Mouse (Mus musculus) MEL (cell line): Measurements from ENCODE around the gene Trim47. TPM values are rescaled to one million over a fixed set of nuclear protein-coding genes. Genes with fewer than 3 reads are reported as not detected.

Experiments
- DNase-seq: peaks from one replicate; pipeline ENCODE4 v3.0.0; 2011; ENCODE audit warnings: low read depth, low spot score
- H3K27ac ChIP-seq: 2 replicates; pipeline ENCODE4 v1.5.1; 2012; ENCODE audit warnings: low read depth, mild to moderate bottlenecking, control low read depth, low read length, moderate library complexity; ENCODE audit not compliant: control insufficient read depth
- H3K27me3 ChIP-seq, 2 experiments: fragments of 150-350 bp in 1 of 2; sonication (generic) in 1 of 2; 2 replicates each; pipeline ENCODE4 v1.6.1; 2012; ENCODE audit warnings: low read length in 2 of 2, mild to moderate bottlenecking in 2 of 2, improper control_type of control experiment in 1 of 2, moderate library complexity in 1 of 2; ENCODE audit not compliant: insufficient read depth in 2 of 2, control insufficient read depth in 1 of 2
- H3K36me3 ChIP-seq, 2 experiments: 2 replicates each; pipeline ENCODE4 v1.6.1; 2012 to 2014; ENCODE audit warnings: low read length in 2 of 2, improper control_type of control experiment in 1 of 2, inconsistent platforms in 1 of 2, mild to moderate bottlenecking in 1 of 2; ENCODE audit not compliant: insufficient read depth in 2 of 2, control insufficient read depth in 1 of 2
- H3K4me1 ChIP-seq, 2 experiments: fragments of 150-350 bp in 1 of 2; sonication (generic) in 1 of 2; 2 replicates each; pipeline ENCODE4 v1.6.1; 2012; ENCODE audit warnings: low read length in 2 of 2, improper control_type of control experiment in 1 of 2, mild to moderate bottlenecking in 1 of 2; ENCODE audit not compliant: insufficient read depth in 2 of 2, control insufficient read depth in 1 of 2
- H3K4me3 ChIP-seq, 2 experiments: fragments of 150-350 bp in 1 of 2; sonication (generic) in 1 of 2; 2 replicates each; pipeline ENCODE4 v1.5.1; 2012; ENCODE audit warnings: low read depth in 2 of 2, low read length in 2 of 2, mild to moderate bottlenecking in 2 of 2, moderate library complexity in 2 of 2, control low read depth in 1 of 2, improper control_type of control experiment in 1 of 2; ENCODE audit not compliant: control insufficient read depth in 1 of 2, insufficient read depth in 1 of 2
- H3K79me2 ChIP-seq: 2 replicates; pipeline ENCODE4 v1.6.1; 2012; ENCODE audit warnings: mild to moderate bottlenecking, low read length, moderate library complexity; ENCODE audit not compliant: control insufficient read depth, poor library complexity, insufficient read depth
- H3K9ac ChIP-seq: 2 replicates; pipeline ENCODE4 v1.6.1; 2012; ENCODE audit warnings: low read depth, mild to moderate bottlenecking, control low read depth, low read length, moderate library complexity; ENCODE audit not compliant: control insufficient read depth, poor library complexity, severe bottlenecking
- H3K9me3 ChIP-seq: fragments of 150-350 bp; sonication (generic); replicated peaks from 2 replicates; pipeline ENCODE4 v1.6.1; 2012; ENCODE audit warnings: mild to moderate bottlenecking, low read length, improper control_type of control experiment, moderate library complexity; ENCODE audit not compliant: insufficient read depth
- CHD1 ChIP-seq: IDR thresholded peaks from 2 replicates; pipeline ENCODE4 v1.6.1; 2012; ENCODE audit warnings: low read depth, mild to moderate bottlenecking, inconsistent platforms, low read length, improper control_type of control experiment
- CHD2 ChIP-seq: IDR thresholded peaks from 2 replicates; pipeline ENCODE4 v1.6.1; 2011; ENCODE audit warnings: low read length, improper control_type of control experiment
- EP300 ChIP-seq, 2 experiments: IDR thresholded peaks; 2 replicates each; pipeline ENCODE4 v1.6.1; 2011; ENCODE audit warnings: improper control_type of control experiment in 2 of 2, low read length in 2 of 2, low read depth in 1 of 2, mild to moderate bottlenecking in 1 of 2
- ETS1 ChIP-seq: IDR thresholded peaks from 2 replicates; pipeline ENCODE4 v1.6.1; 2012; ENCODE audit warnings: low read depth, mild to moderate bottlenecking, inconsistent platforms, low read length, improper control_type of control experiment, moderate library complexity
- GABPA ChIP-seq: IDR thresholded peaks from 2 replicates; pipeline ENCODE4 v1.6.1; 2012; ENCODE audit warnings: low read depth, mild to moderate bottlenecking, inconsistent platforms, low read length, improper control_type of control experiment, moderate library complexity
- GATA1 ChIP-seq: IDR thresholded peaks from 2 replicates; pipeline ENCODE4 v1.6.1; 2011; ENCODE audit warnings: low read depth, low read length, improper control_type of control experiment
- JUND ChIP-seq: IDR thresholded peaks from 2 replicates; pipeline ENCODE4 v1.6.1; 2011; ENCODE audit warnings: low read depth, mild to moderate bottlenecking, improper control_type of control experiment, low read length
- MAFK ChIP-seq: IDR thresholded peaks from 2 replicates; pipeline ENCODE4 v1.6.1; 2011; ENCODE audit warnings: low read depth, mild to moderate bottlenecking, low read length, improper control_type of control experiment, borderline replicate concordance
- MAZ ChIP-seq: IDR thresholded peaks from 2 replicates; pipeline ENCODE4 v1.6.1; 2012; ENCODE audit warnings: low read depth, mild to moderate bottlenecking, inconsistent platforms, low read length, improper control_type of control experiment
- MEF2A ChIP-seq: IDR thresholded peaks from 2 replicates; pipeline ENCODE4 v1.6.1; 2014; ENCODE audit warnings: low read depth, mild to moderate bottlenecking, inconsistent platforms, low read length, improper control_type of control experiment; ENCODE audit not compliant: poor library complexity, insufficient replicate concordance, severe bottlenecking; ENCODE audit errors: extremely low read depth
- MXI1 ChIP-seq: IDR thresholded peaks from 2 replicates; pipeline ENCODE4 v1.6.1; 2011; ENCODE audit warnings: mild to moderate bottlenecking, low read depth, low read length, improper control_type of control experiment
- MYC ChIP-seq: IDR thresholded peaks from 2 replicates; pipeline ENCODE4 v1.6.1; 2011; ENCODE audit warnings: low read depth, mild to moderate bottlenecking, low read length, improper control_type of control experiment, moderate library complexity
- POLR2A ChIP-seq, 2 experiments: IDR thresholded peaks; 2 replicates each; pipeline ENCODE4 v1.6.1; 2011 to 2012; ENCODE audit warnings: low read length in 2 of 2, mild to moderate bottlenecking in 2 of 2, control low read depth in 1 of 2, improper control_type of control experiment in 1 of 2, low read depth in 1 of 2, moderate library complexity in 1 of 2; ENCODE audit not compliant: control insufficient read depth in 1 of 2, insufficient read depth in 1 of 2, poor library complexity in 1 of 2
- RCOR1 ChIP-seq: IDR thresholded peaks from 2 replicates; pipeline ENCODE4 v1.6.1; 2012; ENCODE audit warnings: low read depth, mild to moderate bottlenecking, inconsistent platforms, low read length, improper control_type of control experiment
- SIN3A ChIP-seq: IDR thresholded peaks from 2 replicates; pipeline ENCODE4 v1.6.1; 2012; ENCODE audit warnings: low read length, improper control_type of control experiment, inconsistent platforms
- USF1 ChIP-seq: IDR thresholded peaks from 2 replicates; pipeline ENCODE4 v1.6.1; 2014; ENCODE audit warnings: low read depth, mild to moderate bottlenecking, inconsistent platforms, low read length, improper control_type of control experiment, moderate library complexity
- USF2 ChIP-seq, 2 experiments: IDR thresholded peaks; 2 replicates each; pipeline ENCODE4 v1.6.1; 2011 to 2012; ENCODE audit warnings: improper control_type of control experiment in 2 of 2, low read length in 2 of 2, borderline replicate concordance in 1 of 2, inconsistent platforms in 1 of 2, low read depth in 1 of 2, mild to moderate bottlenecking in 1 of 2; ENCODE audit not compliant: insufficient read depth in 1 of 2
- ZMIZ1 ChIP-seq: IDR thresholded peaks from 2 replicates; pipeline ENCODE4 v1.6.1; 2012; ENCODE audit warnings: low read depth, mild to moderate bottlenecking, inconsistent platforms, low read length, improper control_type of control experiment, moderate library complexity
- polyA plus RNA-seq, 2 experiments: library from polyadenylated mRNA; stranded (reverse) in 1 of 2; unstranded in 1 of 2; fragments of >175 nt in 1 of 2; fragments of >200 nt in 1 of 2; gene quantifications; 2 replicates each; pipeline versions ENCODE4 v1.2.1 to v1.2.4; 2012; ENCODE audit warnings: low replicate concordance in 2 of 2, low read depth in 1 of 2; ENCODE audit not compliant: insufficient read length in 2 of 2, insufficient read depth in 1 of 2, missing spikeins in 1 of 2
- total RNA-seq: library from RNA; depleted of rRNA; stranded (reverse); fragments of 300-350 nt; gene quantifications from 2 replicates; pipeline ENCODE4 v1.2.3, GENCODE M21; 2012

The Trim47 gene
- total and polyA plus RNA-seq, 3 experiments, result 5.6 to 6.7 TPM; not detected in 1

DNA sequence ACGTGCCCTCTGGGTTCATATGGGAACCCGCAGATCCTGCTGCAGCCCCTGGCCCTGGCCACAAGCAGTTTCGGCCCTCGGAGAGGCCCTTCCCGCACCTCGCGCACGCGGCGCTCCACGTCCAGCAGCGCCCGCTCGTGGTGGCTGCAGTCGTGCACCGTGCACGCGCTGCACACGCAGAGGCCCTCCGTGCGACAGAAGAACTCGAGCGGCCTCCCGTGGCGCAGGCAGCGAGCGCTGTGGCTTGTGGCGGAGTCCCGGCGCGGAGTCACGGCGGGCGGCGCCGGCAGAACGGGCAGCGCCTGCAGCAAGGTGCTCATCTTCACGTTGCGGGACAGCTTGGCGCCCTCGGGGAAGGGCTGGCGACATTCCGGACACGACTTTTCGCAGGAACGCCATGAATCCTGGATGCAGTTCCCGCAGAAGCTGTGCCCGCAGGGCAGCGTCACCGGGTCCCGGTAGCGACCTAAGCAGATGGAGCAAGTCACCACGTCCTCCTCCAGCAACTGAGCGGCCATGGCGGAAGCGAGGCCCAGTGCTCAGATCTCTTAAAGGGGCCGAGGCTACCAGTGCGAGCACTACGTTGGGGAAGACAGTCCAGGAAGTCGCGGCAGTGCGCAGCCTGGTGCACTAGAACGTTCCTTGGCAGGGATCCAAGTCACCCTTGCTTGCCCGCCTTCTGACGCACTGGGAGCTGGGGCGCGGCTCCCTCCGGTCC, 3.6 kb upstream of the Trim47 start, which contains the start of gene Trim65 (continued):
- peak; percentile 62 for TF ChIP-seq SIN3A
- TF ChIP-seq MXI1, result peak; percentile 88
- peak; percentile 57 to 83; a peak in 3 of 4 replicates for TF ChIP-seq POLR2A (IDR thresholded peaks at IDR 0.05; ENCODE audit: control insufficient read depth in 1 of 2, insufficient read depth in 1 of 2, low read depth in 1 of 2, low read length in 2 of 2, poor library complexity in 1 of 2)
- TF ChIP-seq MAFK, result no peak

DNA sequence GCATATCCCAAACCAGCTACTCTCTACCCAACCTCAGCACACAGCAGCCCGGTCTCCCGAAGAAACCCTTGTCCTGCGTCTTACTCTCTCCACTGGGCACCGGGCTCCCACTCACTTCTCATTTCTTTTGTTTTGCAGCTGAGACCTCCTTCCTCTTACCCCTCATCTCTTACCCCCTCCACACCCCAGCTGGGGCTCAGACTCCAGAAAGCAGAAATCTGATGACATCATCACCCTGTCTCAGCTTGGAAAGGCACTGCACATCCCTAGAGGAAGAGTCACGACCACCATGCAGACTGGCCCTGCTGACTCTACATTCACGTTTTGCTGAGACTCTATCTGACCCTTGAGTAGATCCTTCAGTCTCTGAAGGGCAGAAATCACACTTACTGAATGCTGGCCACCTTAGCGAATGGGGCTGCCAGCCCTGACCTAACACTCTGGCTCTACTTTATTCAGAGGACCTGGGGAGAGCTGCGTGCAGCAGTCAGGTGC, 3.0 kb upstream of the Trim47 start:
- peak overlapping the region; percentile 88 for H3K9ac ChIP-seq
- peak; percentile 86 for DNase-seq

DNA sequence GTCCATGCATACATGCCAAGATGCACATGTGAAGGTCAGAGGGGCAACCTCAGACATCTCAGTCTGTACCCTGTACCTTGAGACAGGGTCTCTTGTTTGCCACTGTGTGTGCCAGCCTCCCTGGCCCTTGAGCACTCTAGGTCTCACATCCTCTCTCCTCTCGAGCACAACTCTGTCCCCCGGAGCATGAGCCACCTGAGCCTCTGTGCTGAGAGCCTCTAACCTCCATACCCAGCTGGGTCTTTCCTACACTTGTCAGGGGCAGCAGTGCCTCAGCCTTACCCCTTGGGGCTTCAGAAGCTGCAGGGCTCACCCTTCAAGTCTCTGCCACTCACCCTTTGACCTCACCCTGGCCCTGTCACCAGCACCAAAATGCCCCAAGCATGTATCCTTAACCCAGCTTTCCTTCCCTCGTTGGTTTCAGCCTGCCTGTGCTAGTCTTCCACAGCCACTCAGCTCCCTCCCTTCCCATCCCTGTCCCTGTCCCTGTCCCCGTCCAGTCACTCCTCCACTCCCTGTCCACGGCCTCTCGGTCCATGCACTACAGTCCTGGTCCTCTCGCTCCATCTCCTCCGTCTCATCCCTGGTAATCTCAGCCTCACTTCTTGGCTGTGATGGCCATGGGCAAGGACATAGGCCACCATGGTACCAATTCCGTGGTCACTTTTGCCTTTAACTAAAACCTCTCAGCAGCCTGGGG, 2.2 kb upstream of the Trim47 start:
- DNase-seq, result no peak
- H3K27ac ChIP-seq, result no peak overlapping the region
- H3K9me3 ChIP-seq, result no peaks in the 10 kb centered on the region
- peaks cover 14% of the 10 kb centered on the region for H3K79me2 ChIP-seq
- H3K4me3 ChIP-seq, result peak overlapping the region in 1 of 2 experiments; percentile 76; a peak in 3 of 4 replicates
- TF ChIP-seq CHD2 (no peak), EP300 (IDR thresholded peaks at IDR 0.05; ENCODE audit: low read depth in 1 of 2, low read length in 2 of 2) (no peak), USF2 (IDR thresholded peaks at IDR 0.05; ENCODE audit: borderline replicate concordance in 1 of 2, insufficient read depth in 1 of 2, low read depth in 1 of 2, low read length in 2 of 2) (no peak), MXI1 (no peak; the same call in 1 of the 2 replicates), SIN3A (no peak), CHD1 (no peak), MAZ (no peak), MEF2A (no peak), GATA1 (no peak), POLR2A (IDR thresholded peaks at IDR 0.05; ENCODE audit: control insufficient read depth in 1 of 2, insufficient read depth in 1 of 2, low read depth in 1 of 2, low read length in 2 of 2, poor library complexity in 1 of 2) (no peak)
- H3K9ac ChIP-seq, result peak overlapping the region; percentile 88
- no peaks in the 10 kb centered on the region for H3K27me3 ChIP-seq
- H3K4me1 ChIP-seq, result peaks cover 0 to 10% of the 10 kb centered on the region in 2 experiments; a peak in 2 of 4 replicates
- H3K36me3 ChIP-seq, result peaks cover 4 to 9% of the 10 kb centered on the region in 2 experiments; a peak in 3 of 4 replicates

More for the DNA sequence above, 3.0 kb upstream of the Trim47 start:
- Histone ChIP-seq H3K4me3 (peak overlapping the region; percentile 44 to 76), H3K4me1 (peaks cover 0 to 10% of the 10 kb centered on the region in 2 experiments; a peak in 2 of 4 replicates), H3K9me3 (no peaks in the 10 kb centered on the region), H3K79me2 (peaks cover 14% of the 10 kb centered on the region), H3K36me3 (peaks cover 4 to 5% of the 10 kb centered on the region in 2 experiments; a peak in 3 of 4 replicates), H3K27me3 (no peaks in the 10 kb centered on the region), H3K27ac (peak overlapping the region; percentile 82)
- TF ChIP-seq RCOR1, result peak; percentile 22; the same call in 1 of the 2 replicates
- peak; percentile 38; the same call in 1 of the 2 replicates for TF ChIP-seq ZMIZ1
- TF ChIP-seq ETS1, result peak; percentile 82
- TF ChIP-seq USF1, result no peak
- 0 out of 2 replicates have a peak, but pooled peaks have one; percentile 3 for TF ChIP-seq JUND
- TF ChIP-seq EP300 (IDR thresholded peaks at IDR 0.05; ENCODE audit: low read depth in 1 of 2, low read length in 2 of 2), result peak in 1 of 2 experiments; percentile 34; a peak in 2 of 4 replicates
- peak; percentile 23; the same call in 1 of the 2 replicates for TF ChIP-seq SIN3A
- 0 out of 2 replicates have a peak, but pooled peaks have one; percentile 91 for TF ChIP-seq MYC
- 0 out of 2 replicates have a peak, but pooled peaks have one; percentile 29 for TF ChIP-seq GABPA
- no peak for TF ChIP-seq MXI1
- peak; percentile 32; the same call in 1 of the 2 replicates for TF ChIP-seq MAZ
- no peak for TF ChIP-seq USF2 (IDR thresholded peaks at IDR 0.05; ENCODE audit: borderline replicate concordance in 1 of 2, insufficient read depth in 1 of 2, low read depth in 1 of 2, low read length in 2 of 2)
- 0 out of 2 replicates have a peak, but pooled peaks have one; percentile 26 for TF ChIP-seq MAFK
